Mouse (Mus musculus) CH12.LX (cell line): ENCODE measurements at regions not wholly inside any gene's neighbourhood (a gene's known extent, or its start where the extent isn't known, plus 50 kb on each side); places are given as distances from the start of the nearest gene placed in this dataset.

Experiments used
- DNase-seq: peaks from one replicate; pipeline ENCODE4 v3.0.0-alpha.2; 2013; ENCODE audit errors: extremely low read depth
- H3K27ac ChIP-seq: 2 replicates; pipeline ENCODE4 v1.5.1; 2012; ENCODE audit warnings: low read depth, mild to moderate bottlenecking, control low read depth, moderate library complexity; ENCODE audit not compliant: insufficient read depth
- H3K27me3 ChIP-seq: replicated peaks from 2 replicates; pipeline ENCODE3; 2012; ENCODE audit warnings: inconsistent platforms
- H3K36me3 ChIP-seq, 2 experiments: replicated peaks in 1 of 2; 2 replicates each; pipeline versions ENCODE3 to v1.6.1; 2012; ENCODE audit warnings: inconsistent platforms in 1 of 2, low read length in 1 of 2, mild to moderate bottlenecking in 1 of 2, mixed read lengths in 1 of 2, moderate library complexity in 1 of 2; ENCODE audit not compliant: control insufficient read depth in 1 of 2, insufficient read depth in 1 of 2
- H3K4me1 ChIP-seq, 2 experiments: 2 replicates each; pipeline ENCODE4 v1.6.1; 2012; ENCODE audit warnings: inconsistent platforms in 1 of 2, moderate library complexity in 1 of 2; ENCODE audit not compliant: insufficient read depth in 2 of 2, control insufficient read depth in 1 of 2
- H3K4me2 ChIP-seq: 2 replicates; pipeline ENCODE4 v1.6.1; 2012; ENCODE audit warnings: low read depth, mild to moderate bottlenecking, control low read depth; ENCODE audit not compliant: poor library complexity, insufficient read depth, severe bottlenecking
- H3K4me3 ChIP-seq, 3 experiments: fragments of 150-350 bp in 1 of 3; sonication (generic) in 1 of 3; replicated peaks in 1 of 3; 2 replicates each; pipeline versions ENCODE3 to v1.5.1; 2011 to 2012; ENCODE audit warnings: low read depth in 2 of 3, low read length in 2 of 3, mild to moderate bottlenecking in 2 of 3, moderate library complexity in 2 of 3, control low read depth in 1 of 3, improper control_type of control experiment in 1 of 3, inconsistent platforms in 1 of 3, mixed read lengths in 1 of 3; ENCODE audit not compliant: poor library complexity in 1 of 3
- H3K79me2 ChIP-seq: replicated peaks from 2 replicates; pipeline ENCODE4 v1.6.1; 2012; ENCODE audit warnings: mild to moderate bottlenecking, moderate library complexity; ENCODE audit not compliant: control insufficient read depth, poor library complexity, insufficient read depth, severe bottlenecking; ENCODE audit errors: extremely low read depth
- H3K9ac ChIP-seq: 2 replicates; pipeline ENCODE4 v1.6.1; 2012; ENCODE audit warnings: low read depth, mild to moderate bottlenecking, control low read depth, moderate library complexity; ENCODE audit not compliant: insufficient read depth
- H3K9me3 ChIP-seq: replicated peaks from 2 replicates; pipeline ENCODE3; 2012; ENCODE audit warnings: low read length, inconsistent platforms, mixed read lengths
- BHLHE40 ChIP-seq: IDR thresholded peaks from 2 replicates; pipeline ENCODE4 v1.6.1; 2011; ENCODE audit warnings: mild to moderate bottlenecking, low read depth, low read length, improper control_type of control experiment
- CHD1 ChIP-seq: IDR thresholded peaks from 2 replicates; pipeline ENCODE4 v1.6.1; 2012; ENCODE audit warnings: low read depth, low read length, improper control_type of control experiment, inconsistent platforms
- CTCF ChIP-seq, 2 experiments: IDR thresholded peaks in 1 of 2; conservative IDR thresholded peaks in 1 of 2; 2 replicates each; pipeline ENCODE4 v1.5.1; 2011 to 2012; ENCODE audit warnings: low read depth in 2 of 2, low read length in 2 of 2, improper control_type of control experiment in 1 of 2, inconsistent platforms in 1 of 2, mild to moderate bottlenecking in 1 of 2, moderate library complexity in 1 of 2
- ELF1 ChIP-seq: IDR thresholded peaks from 2 replicates; pipeline ENCODE4 v1.6.1; 2014; ENCODE audit warnings: low read depth, mild to moderate bottlenecking, inconsistent platforms, low read length, improper control_type of control experiment
- GABPA ChIP-seq: IDR thresholded peaks from 2 replicates; pipeline ENCODE4 v1.6.1; 2012; ENCODE audit warnings: low read depth, low read length, improper control_type of control experiment, inconsistent platforms; ENCODE audit not compliant: insufficient replicate concordance
- KAT2A ChIP-seq: IDR thresholded peaks from 2 replicates; pipeline ENCODE4 v1.6.1; 2012; ENCODE audit warnings: low read length, improper control_type of control experiment, inconsistent platforms; ENCODE audit not compliant: insufficient replicate concordance
- MAFK ChIP-seq: IDR thresholded peaks from 2 replicates; pipeline ENCODE4 v1.6.1; 2011; ENCODE audit warnings: low read length, improper control_type of control experiment; ENCODE audit not compliant: insufficient replicate concordance
- MYC ChIP-seq: IDR thresholded peaks from 2 replicates; pipeline ENCODE4 v1.6.1; 2011; ENCODE audit warnings: low read depth, mild to moderate bottlenecking, improper control_type of control experiment, low read length
- NELFE ChIP-seq: IDR thresholded peaks from 2 replicates; pipeline ENCODE4 v1.6.1; 2011; ENCODE audit warnings: low read depth, low read length, improper control_type of control experiment
- POLR2AphosphoS2 ChIP-seq: IDR thresholded peaks from 2 replicates; pipeline ENCODE4 v1.6.1; 2011; ENCODE audit warnings: low read depth, low read length, improper control_type of control experiment
- RCOR1 ChIP-seq: conservative IDR thresholded peaks from 2 replicates; pipeline ENCODE4 v1.6.1; 2012; ENCODE audit warnings: low read depth, mild to moderate bottlenecking, inconsistent platforms, low read length, improper control_type of control experiment
- SIN3A ChIP-seq: IDR thresholded peaks from 2 replicates; pipeline ENCODE4 v1.6.1; 2012; ENCODE audit warnings: low read length, improper control_type of control experiment, inconsistent platforms
- SMC3 ChIP-seq: IDR thresholded peaks from 2 replicates; pipeline ENCODE4 v1.6.1; 2011; ENCODE audit warnings: low read depth, low read length, improper control_type of control experiment
- USF1 ChIP-seq: IDR thresholded peaks from 2 replicates; pipeline ENCODE4 v1.6.1; 2014; ENCODE audit warnings: low read depth, mild to moderate bottlenecking, inconsistent platforms, low read length, improper control_type of control experiment
- ZNF384 ChIP-seq: IDR thresholded peaks from 2 replicates; pipeline ENCODE4 v1.6.1; 2012; ENCODE audit warnings: low read depth, low read length, improper control_type of control experiment, inconsistent platforms
- dilution Hi-C: fragments of 300-500 bp; cut with MboI; formaldehyde crosslinking; loops from 2 replicates; pipeline ENCODE4 v1.14.3; 2020; ENCODE audit warnings: low sequenced_read_pairs; ENCODE audit not compliant: extremely low pct_unique_long_range_greater_than_20kb, extremely low pct_ligation_motif_present
- in situ Hi-C: fragments of 300-500 bp; cut with MboI; formaldehyde crosslinking; loops from 3 replicates; pipeline ENCODE4 v1.14.3; 2019; ENCODE audit warnings: low sequenced_read_pairs, low pct_ligation_motif_present, low pct_unique_long_range_greater_than_20kb, mixed read lengths

GRCm38 (mm10) chrX:77443852-77444492 lies 66.8 kb upstream of the Tbl1x start:
- TF ChIP-seq MAFK (peak; percentile 74), RCOR1 (no peak)
- H3K27me3 ChIP-seq = no peaks in the 10 kb centered on the region
- no peaks in the 10 kb centered on the region for H3K4me1 ChIP-seq
- no peak overlapping the region for H3K27ac ChIP-seq
- dilution Hi-C loops = no loop called here
- DNase-seq = no peak
- H3K9ac ChIP-seq = no peak overlapping the region
- H3K79me2 ChIP-seq = no peaks in the 10 kb centered on the region
- no peak overlapping the region for H3K4me3 ChIP-seq
- no peaks in the 10 kb centered on the region for H3K9me3 ChIP-seq
- no peak overlapping the region for H3K4me2 ChIP-seq
- no peaks in the 10 kb centered on the region for H3K36me3 ChIP-seq
- in situ Hi-C loops = no loop called here

GRCm38 (mm10) chrX:77446755-77447154 lies 64.1 kb upstream of the Tbl1x start:
- in situ Hi-C loops = no loop called here
- no peaks in the 10 kb centered on the region for H3K4me1 ChIP-seq
- TF ChIP-seq NELFE (no peak), ELF1 (no peak), MAFK (no peak), SMC3 (no peak), SIN3A (no peak), BHLHE40 (no peak), POLR2AphosphoS2 (no peak), CTCF (conservative IDR thresholded peaks at IDR 0.05 in 1 of 2, IDR thresholded peaks at IDR 0.05 in 1 of 2; ENCODE audit: low read depth in 2 of 2, low read length in 2 of 2) (no peak), GABPA (no peak), KAT2A (no peak), RCOR1 (no peak), ZNF384 (no peak)
- dilution Hi-C loops = no loop called here
- no peak overlapping the region for H3K4me3 ChIP-seq
- H3K4me2 ChIP-seq = no peak overlapping the region
- H3K27ac ChIP-seq = no peak overlapping the region
- H3K9ac ChIP-seq = no peak overlapping the region
- H3K79me2 ChIP-seq = no peaks in the 10 kb centered on the region
- no peaks in the 10 kb centered on the region for H3K9me3 ChIP-seq
- DNase-seq = no peak
- H3K36me3 ChIP-seq = no peaks in the 10 kb centered on the region
- H3K27me3 ChIP-seq = no peaks in the 10 kb centered on the region

- no peak overlapping the region for H3K27ac ChIP-seq
- no peaks in the 10 kb centered on the region for H3K4me1 ChIP-seq
- H3K9me3 ChIP-seq = no peaks in the 10 kb centered on the region
- no peaks in the 10 kb centered on the region for H3K79me2 ChIP-seq
- H3K27me3 ChIP-seq = no peaks in the 10 kb centered on the region
- no peaks in the 10 kb centered on the region for H3K36me3 ChIP-seq
- H3K4me3 ChIP-seq = no peak overlapping the region
- no peak overlapping the region for H3K9ac ChIP-seq
- H3K4me2 ChIP-seq = no peak overlapping the region
- TF ChIP-seq NELFE (no peak), MYC (no peak), USF1 (no peak), CHD1 (no peak)
- dilution Hi-C loops = no loop called here
- DNase-seq = no peak
- in situ Hi-C loops = no loop called here
These were observed 58.7 kb upstream of the Tbl1x start for GRCm38 (mm10) chrX:77451977-77452675.
